Mouse (Mus musculus) colon, adult 2 months (tissue): Measurements from ENCODE around the gene Nat8. TPM values are rescaled to one million over a fixed set of nuclear protein-coding genes. Genes with fewer than 3 reads are reported as not detected.

Experiments used
- polyA plus RNA-seq: library from polyadenylated mRNA; depleted of rRNA; stranded (reverse); fragments of >200 nt; gene quantifications from 2 replicates; pipeline ENCODE4 v1.2.3, GENCODE M21; 2012; rRNA removed

Gene Nat8
- polyA plus RNA-seq, result 0.27 and 0.46 TPM in 2 replicates

DNA sequence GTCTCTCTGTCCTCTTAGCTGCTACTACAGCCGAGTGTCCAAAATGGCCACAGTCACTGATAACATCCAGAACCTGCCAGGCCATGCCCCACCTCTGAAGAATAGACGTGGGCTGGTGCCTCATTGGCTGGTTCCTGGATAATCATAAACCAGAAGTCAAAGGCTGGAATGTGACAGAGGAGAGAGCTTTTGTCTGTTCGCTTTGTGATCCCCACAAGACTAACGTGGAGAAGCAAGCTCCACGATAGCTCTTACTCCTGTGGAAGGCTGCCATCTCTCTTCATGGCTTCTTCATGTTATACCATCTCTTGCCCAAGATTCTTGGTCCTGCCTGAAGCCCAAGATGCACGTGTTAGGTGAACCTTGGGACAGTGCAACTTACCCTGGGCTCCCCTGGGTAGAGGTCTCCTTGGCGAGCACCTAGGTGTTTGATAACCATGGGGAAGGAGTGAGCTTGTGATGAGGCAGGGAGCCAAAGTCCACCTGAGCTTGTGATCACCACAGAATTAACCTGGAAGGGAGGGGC, at the start of gene Nat8:
Gene Nat8, minus strand, starts transcription at position 287 of the 526 bp plus-strand sequence.

DNA sequence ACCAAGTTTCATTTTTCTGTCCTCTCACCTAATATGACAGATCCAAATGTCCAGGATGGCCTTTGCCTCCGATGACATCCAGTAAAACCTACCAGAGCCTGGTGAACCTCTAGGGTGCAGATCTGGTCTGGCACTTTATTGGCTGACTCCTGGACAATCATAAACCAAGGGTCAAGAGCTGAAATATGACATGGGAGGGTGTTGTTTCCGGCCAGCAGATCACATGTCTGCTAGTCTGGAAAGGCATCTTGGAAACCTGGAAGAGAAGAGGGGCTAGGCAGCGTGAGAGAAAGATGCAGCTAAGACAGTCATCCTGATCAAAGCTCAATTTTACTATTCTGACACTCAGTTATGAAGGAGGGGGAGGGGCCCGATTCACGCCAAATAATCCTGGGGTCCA, 37.1 kb upstream of the Nat8 start, which contains the start of gene Nat8f2:
Gene Nat8f2, minus strand, starts transcription at position 153 of the 400 bp plus-strand sequence.

DNA sequence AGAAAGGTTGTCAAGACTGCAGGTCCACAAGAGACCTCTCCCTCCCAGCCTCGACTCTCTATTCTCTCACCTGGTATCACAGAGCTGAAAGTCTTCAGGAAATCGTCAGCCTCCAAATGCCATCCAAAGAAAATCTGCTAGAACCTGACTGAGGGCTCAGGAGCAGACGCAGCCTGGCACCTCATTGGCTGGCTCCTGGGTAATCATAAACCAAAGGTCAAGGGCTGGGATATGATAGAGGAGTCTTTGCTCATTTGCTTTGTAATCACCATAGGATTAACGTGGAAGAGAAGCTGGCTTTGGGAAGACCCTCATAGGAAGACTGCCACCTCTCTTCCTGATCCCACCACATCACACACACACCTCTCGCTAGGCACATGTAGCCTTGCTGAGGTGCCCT, 11.0 kb downstream of the Nat8 start, which contains the start of the genes Nat8f6 and Nat8f5:
Gene Nat8f6, minus strand, starts transcription at position 118 of the 400 bp plus-strand sequence.
Gene Nat8f5, minus strand, starts transcription at position 136 of the 400 bp plus-strand sequence.

Other genes with a start within 250 kb of the Nat8 start
- gene Alms1, start 244.6 kb downstream of the Nat8 start, polyA plus RNA-seq, result 0.41 and 0.43 TPM in 2 replicates
- gene Nat8f7, start 118.9 kb downstream of the Nat8 start, polyA plus RNA-seq, result 0.66 and 1.1 TPM in 2 replicates
- gene Nat8f3, start 66.3 kb downstream of the Nat8 start, polyA plus RNA-seq, result 0.91 and 1.1 TPM in 2 replicates
- 0.29 and 0.39 TPM in 2 replicates for gene Nat8f6, start 11.1 kb downstream of the Nat8 start, polyA plus RNA-seq
- 0.20 and 0.23 TPM in 2 replicates for gene Nat8f5, start 11.1 kb downstream of the Nat8 start, polyA plus RNA-seq
- 0.06 and 0.13 TPM in 2 replicates for gene Nat8f2, start 37.1 kb upstream of the Nat8 start, polyA plus RNA-seq
- 3.9 and 5.7 TPM in 2 replicates for gene Nat8f4, start 72.8 kb upstream of the Nat8 start, polyA plus RNA-seq
- gene Tprkb, start 79.8 kb upstream of the Nat8 start, polyA plus RNA-seq, result 6.7 and 6.9 TPM in 2 replicates
- gene Nat8f1, start 83.6 kb upstream of the Nat8 start, polyA plus RNA-seq, result 4.8 and 8.5 TPM in 2 replicates
- gene Dusp11, start 129.6 kb upstream of the Nat8 start, polyA plus RNA-seq, result 35.3 and 39.8 TPM in 2 replicates
- not detected in 2 replicates for gene Figla, start 184.1 kb upstream of the Nat8 start, polyA plus RNA-seq
- gene Add2, start 196.6 kb upstream of the Nat8 start, polyA plus RNA-seq, result 0.68 and 1.3 TPM in 2 replicates